Mouse (Mus musculus) megakaryocyte, adult 5-6 weeks (primary cell): ENCODE data around the gene Stk25. TPM values are rescaled to one million over a fixed set of nuclear protein-coding genes. Genes with fewer than 3 reads are reported as not detected.

Source experiments
- ATAC-seq: 2 replicates; pipeline ENCODE4 v1.8.0; 2016; ENCODE audit warnings: mild to moderate bottlenecking, inconsistent platforms; ENCODE audit not compliant: poor library complexity, severe bottlenecking
- total RNA-seq, 2 experiments: library from RNA; stranded (forward) in 1 of 2; stranded (reverse) in 1 of 2; fragments of 153-499, 151-499 nt in 1 of 2; fragments of 221-1000, 200-1000 nt in 1 of 2; gene quantifications; 2 replicates each; pipeline versions ENCODE4 v1.2.3 to v1.2.4; 2015 to 2017

Gene Stk25
- total RNA-seq, 2 experiments from 2014 or later: 22.7 to 26.5 TPM

GRCm38 (mm10) chr1:93609762-93610161, 48.7 kb downstream of the Stk25 start:
- no peak for ATAC-seq

GRCm38 (mm10) chr1:93608696-93609245, 49.7 kb downstream of the Stk25 start:
- ATAC-seq: no peak

GRCm38 (mm10) chr1:93607090-93608083, 51.1 kb downstream of the Stk25 start:
- ATAC-seq: no peak

- no peak for ATAC-seq
These were observed 54.5 kb downstream of the Stk25 start for GRCm38 (mm10) chr1:93603921-93604320.

- no peak for ATAC-seq
These were observed 55.5 kb downstream of the Stk25 start for GRCm38 (mm10) chr1:93602911-93603310.

GRCm38 (mm10) chr1:93595916-93596315, 62.5 kb downstream of the Stk25 start:
- ATAC-seq: no peak

GRCm38 (mm10) chr1:93593960-93594359, 64.5 kb downstream of the Stk25 start:
- ATAC-seq: no peak

- ATAC-seq: no peak
These were observed 70.1 kb downstream of the Stk25 start for GRCm38 (mm10) chr1:93588346-93588745.

GRCm38 (mm10) chr1:93581545-93581944, 76.9 kb downstream of the Stk25 start:
- no peak for ATAC-seq

- no peak for ATAC-seq
These were observed 80.6 kb downstream of the Stk25 start for GRCm38 (mm10) chr1:93577861-93578260.

- ATAC-seq: no peak
These were observed 81.4 kb downstream of the Stk25 start for GRCm38 (mm10) chr1:93577066-93577465.

Other genes starting within 250 kb of the Stk25 start
- 73.8 and 104 TPM in 2 replicates for gene Hdlbp, start 179.8 kb downstream of the Stk25 start, total RNA-seq (2015)
- gene Hdlbp, start 179.8 kb downstream of the Stk25 start, total RNA-seq (2017): 76.5 and 80.6 TPM in 2 replicates
- 1.6 and 2.0 TPM in 2 replicates for gene Farp2, start 146.6 kb downstream of the Stk25 start, total RNA-seq (2015)
- gene Farp2, start 146.6 kb downstream of the Stk25 start, total RNA-seq (2017): 0.99 and 1.6 TPM in 2 replicates
- gene Bok, start 27.0 kb upstream of the Stk25 start, total RNA-seq (2015): not detected in 2 replicates
- not detected in 2 replicates for gene Bok, start 27.0 kb upstream of the Stk25 start, total RNA-seq (2017)
- gene Atg4b, start 92.8 kb upstream of the Stk25 start, total RNA-seq (2015): 16.6 and 19.9 TPM in 2 replicates
- 34.5 and 36.5 TPM in 2 replicates for gene Atg4b, start 92.8 kb upstream of the Stk25 start, total RNA-seq (2017)
- 19.5 and 25.3 TPM in 2 replicates for gene Thap4, start 96.2 kb upstream of the Stk25 start, total RNA-seq (2015)
- gene Thap4, start 96.2 kb upstream of the Stk25 start, total RNA-seq (2017): 11.5 and 14.0 TPM in 2 replicates
- 89.6 and 94.6 TPM in 2 replicates for gene Dtymk, start 143.3 kb upstream of the Stk25 start, total RNA-seq (2015)
- 78.7 and 94.6 TPM in 2 replicates for gene Dtymk, start 143.3 kb upstream of the Stk25 start, total RNA-seq (2017)
- gene Ing5, start 145.3 kb upstream of the Stk25 start, total RNA-seq (2015): 8.3 and 11.1 TPM in 2 replicates
- gene Ing5, start 145.3 kb upstream of the Stk25 start, total RNA-seq (2017): 22.1 and 26.3 TPM in 2 replicates
- gene D2hgdh, start 166.2 kb upstream of the Stk25 start, total RNA-seq (2015): 10.8 and 12.4 TPM in 2 replicates
- gene D2hgdh, start 166.2 kb upstream of the Stk25 start, total RNA-seq (2017): 13.2 and 15.2 TPM in 2 replicates
- not detected in 2 replicates for gene Gal3st2, start 202.6 kb upstream of the Stk25 start, total RNA-seq (2015)
- not detected in 2 replicates for gene Gal3st2, start 202.6 kb upstream of the Stk25 start, total RNA-seq (2017)